Mouse (Mus musculus): ENCODE results near the gene Gm21969.

The Gm21969 gene

DNA sequence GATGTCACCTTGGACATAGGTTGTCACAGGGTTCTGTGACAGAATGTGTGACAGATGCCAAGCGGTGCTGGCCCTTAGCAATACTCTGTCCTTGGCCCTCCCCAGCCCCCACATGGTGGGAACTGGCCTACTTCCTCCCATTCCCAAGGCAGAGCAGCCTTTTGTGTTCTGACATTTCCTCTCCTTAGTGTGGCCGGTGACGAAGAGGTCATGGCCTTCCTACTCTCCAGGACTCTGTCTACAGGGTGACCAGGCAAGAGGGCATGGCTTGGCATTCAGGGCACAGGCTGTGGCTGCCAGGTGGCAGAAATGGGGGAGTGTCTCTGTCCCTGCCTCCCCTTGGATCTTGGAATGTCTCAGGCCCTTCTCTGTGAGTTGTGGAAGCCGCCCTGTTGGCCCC, 15.6 kb upstream of the Gm21969 start:
- peak; percentile 47 for DNase-seq

DNA sequence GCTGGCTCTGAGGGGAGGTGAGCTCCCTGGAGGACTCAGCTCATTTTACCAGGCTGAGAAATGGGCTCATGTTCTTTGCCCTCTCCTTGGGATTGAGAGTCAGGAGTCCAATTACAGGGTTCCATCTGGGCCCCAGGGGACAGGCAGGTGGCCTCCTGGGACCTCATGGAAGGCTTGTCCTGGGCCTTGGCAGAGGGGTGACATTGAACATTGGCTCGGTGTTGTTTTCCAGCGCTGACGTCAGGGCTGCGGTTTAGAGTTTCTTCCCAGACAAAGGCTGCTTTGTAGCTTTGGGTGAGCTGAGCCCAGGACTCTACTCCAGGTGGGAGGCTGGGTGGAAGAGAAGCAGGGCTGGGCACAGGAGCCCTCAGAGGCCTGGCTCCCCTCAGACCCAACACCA, 15.2 kb upstream of the Gm21969 start:
- no peak for DNase-seq

DNA sequence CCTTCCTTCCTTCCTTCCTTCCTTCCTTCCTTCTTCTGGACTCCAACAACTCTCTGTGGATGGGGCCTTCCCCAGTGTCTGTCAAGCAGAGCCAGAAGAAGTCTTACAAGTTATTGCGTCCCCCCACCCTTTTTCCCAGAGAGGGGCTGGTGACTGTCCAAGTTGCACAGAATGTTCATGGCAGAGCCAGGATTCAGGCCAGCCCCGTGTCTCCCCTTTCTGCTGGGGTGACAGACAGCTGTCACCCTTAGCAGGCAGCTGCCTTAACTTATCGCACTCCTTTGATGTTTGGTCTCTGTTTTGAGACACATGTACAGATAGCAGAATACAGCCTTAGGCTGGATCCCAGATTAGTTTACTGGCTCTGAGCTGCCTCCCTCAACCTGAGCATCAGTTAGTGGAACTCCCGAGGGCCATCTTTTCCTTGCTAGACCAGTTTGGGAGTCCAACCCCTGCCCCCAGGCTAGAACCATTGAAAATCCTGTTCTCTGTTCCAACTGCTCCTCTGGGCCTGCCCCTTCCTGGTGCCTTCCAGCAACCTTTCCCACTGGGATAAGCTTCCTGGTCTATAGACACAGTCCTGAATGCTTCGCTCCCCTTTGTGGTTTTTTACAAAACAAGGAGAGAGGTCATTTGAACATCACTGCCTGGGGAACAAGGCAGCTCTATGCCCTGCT, 13.5 kb upstream of the Gm21969 start:
- DNase-seq, result no peak

DNA sequence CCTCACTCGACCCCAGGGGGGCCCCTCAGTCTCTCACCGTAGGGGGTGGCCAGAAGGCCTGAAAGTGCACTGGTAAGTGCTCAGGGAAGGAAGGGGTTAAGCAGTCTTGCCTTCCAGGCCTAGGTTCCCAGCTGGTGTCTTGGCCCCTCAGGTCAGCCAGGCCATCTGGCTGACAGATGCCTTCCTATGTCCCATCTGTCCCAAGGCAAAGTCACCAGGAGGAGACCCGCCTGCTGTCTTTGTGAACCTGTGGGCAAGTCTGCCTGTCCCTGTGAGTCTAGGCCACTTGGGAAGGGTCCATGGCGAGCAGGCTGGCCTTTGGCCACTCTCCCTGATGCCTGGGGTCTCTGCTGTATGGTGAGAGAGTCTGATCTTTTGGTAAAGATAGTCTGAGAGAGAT, 12.5 kb upstream of the Gm21969 start:
- DNase-seq, result no peak

DNA sequence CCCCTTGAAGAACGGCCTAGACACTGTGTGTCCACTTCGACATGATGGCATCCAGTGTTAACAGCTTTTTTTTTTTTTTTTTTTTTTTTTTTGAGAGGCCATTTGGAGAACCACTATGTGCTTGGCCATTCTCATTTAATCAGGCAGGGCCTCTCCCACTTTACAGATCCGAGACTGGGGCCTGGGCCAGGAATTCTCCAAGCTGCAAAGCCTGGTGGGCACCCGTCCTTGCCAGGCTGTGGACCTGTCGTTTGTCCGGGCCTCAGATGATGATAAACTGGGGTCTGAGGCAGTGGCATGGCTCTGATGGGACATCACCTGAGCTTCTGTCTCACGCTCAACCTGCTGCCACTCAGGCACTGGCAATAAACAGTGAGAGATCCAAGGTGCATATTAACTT, 10.1 kb upstream of the Gm21969 start:
- no peak for DNase-seq

DNA sequence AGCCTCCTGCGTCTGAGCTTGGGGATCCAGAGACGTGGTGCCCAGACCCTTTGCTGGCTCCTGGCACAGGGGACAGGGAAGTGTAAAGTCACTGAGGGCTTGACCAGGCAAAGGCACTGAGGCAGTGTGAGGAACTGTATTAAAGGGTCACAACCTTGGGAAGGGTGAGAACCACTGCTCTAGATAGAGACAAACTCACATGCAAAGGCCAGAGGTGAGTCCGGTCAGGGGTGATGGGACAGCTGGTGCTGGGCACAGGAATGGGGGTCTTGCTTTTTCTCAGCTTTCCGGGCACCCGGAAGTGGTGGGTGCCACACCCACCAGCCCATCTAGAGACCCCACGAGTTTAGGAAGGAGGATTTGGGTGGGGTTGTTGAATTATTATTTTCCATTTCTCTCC, 9.6 kb upstream of the Gm21969 start:
- DNase-seq, result no peak

DNA sequence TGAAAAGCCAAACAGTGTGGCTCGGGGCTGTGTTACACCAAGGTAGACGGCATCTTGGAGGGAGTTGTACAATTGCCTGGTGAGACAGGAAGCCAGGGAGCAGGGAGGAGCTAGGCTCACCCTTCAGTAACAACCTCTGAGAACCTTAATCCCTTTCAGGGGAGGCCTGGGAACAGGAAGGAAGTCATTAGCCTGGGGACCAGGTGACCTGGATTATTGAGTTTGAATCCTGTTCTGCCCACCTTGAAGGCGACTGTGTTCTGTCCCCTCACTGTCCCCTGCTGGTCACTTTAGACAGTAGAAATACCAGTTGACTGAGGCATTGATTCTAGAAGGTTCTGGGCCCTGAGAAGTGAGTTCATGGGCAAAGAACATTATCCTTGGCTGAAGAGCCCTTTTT, 8.9 kb upstream of the Gm21969 start:
- no peak for DNase-seq

DNA sequence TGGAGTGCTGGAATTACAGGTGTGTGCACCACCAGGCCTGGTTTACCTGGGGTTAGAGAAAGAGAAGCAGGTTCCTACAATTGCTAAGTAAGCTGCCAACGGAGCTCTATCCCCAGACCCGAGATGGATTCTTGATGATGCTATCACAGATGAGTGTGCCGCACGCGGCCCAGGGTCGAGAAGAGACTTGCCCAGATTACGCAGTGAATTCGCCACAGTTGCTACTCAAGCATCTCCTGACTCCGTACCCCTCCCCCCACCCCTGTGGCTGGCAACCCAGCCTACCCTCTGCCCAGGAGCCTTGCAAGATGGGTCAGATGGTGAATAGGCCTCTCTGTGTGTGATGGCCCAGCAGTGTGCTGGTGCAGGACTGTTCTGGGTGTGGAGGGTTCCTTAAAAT, 6.3 kb upstream of the Gm21969 start:
- no peak for DNase-seq

DNA sequence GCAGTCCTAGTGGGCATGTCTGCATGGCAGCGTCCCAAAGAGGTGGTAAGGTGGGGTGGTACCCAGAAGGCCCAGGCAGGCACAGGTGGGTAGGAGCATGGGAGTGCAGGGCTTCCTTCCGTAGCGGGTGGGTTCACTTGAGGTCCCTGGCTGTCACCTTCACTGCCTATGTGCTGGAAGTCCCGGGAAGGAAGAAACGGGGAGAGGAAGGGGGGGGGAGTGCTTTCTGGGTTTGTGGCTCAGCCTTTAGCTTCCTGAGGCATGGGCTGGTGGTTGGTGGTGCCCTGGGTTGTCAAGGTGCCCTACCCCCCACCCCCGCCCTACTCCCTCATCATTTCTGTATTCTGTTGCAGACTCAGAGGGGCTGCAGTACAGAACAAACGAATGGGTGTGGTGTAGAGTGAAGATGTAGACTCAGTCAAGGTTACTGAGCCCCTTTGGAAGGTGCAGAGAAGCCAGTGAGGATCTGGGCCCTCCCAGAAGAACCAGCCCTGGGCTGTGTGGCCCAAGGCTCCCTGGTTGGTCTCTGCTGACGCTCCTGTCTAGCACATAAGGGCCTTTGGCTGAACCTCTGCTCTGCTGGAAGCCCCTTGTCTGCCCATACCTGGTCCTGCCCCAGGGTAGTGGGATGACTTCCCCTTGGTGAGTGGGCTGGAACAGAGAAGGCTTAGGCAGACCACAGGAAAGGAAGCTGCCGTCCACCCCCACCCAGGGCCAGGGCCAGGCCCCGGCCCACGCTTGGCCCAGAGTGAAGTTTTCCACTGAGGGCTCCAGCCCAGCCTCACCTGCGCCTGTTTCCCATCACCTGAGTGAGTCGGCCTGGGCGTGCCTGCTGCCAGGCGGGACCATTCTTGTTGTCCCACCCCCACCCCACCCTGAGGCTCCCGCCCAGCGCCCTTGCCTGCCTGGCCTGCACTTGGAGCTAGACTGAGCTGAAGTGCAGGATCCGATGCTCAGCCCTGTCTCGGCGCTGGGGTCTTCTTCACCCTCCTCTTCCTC, 5.4 kb upstream of the Gm21969 start:
- DNase-seq, result no peak

DNA sequence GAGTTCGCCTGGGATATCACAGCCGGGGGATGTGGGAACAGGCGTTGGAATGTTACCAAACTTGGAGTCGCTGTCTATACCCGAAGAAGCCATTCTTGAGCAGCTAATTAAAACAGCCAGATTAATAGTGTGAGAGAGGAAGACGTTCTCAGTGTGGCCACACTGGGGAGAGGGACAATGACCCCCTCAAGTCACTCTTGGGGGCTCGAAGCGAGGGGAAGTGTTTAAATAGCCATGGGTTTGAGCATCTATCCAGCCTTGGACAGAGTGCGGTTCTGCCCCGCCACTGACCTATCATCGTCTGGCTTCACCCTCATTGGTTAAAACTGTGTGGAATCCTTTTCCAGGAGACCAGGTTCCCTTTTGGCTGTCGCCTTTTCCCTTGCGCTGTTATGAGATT, 4.6 kb upstream of the Gm21969 start:
- DNase-seq, result no peak

DNA sequence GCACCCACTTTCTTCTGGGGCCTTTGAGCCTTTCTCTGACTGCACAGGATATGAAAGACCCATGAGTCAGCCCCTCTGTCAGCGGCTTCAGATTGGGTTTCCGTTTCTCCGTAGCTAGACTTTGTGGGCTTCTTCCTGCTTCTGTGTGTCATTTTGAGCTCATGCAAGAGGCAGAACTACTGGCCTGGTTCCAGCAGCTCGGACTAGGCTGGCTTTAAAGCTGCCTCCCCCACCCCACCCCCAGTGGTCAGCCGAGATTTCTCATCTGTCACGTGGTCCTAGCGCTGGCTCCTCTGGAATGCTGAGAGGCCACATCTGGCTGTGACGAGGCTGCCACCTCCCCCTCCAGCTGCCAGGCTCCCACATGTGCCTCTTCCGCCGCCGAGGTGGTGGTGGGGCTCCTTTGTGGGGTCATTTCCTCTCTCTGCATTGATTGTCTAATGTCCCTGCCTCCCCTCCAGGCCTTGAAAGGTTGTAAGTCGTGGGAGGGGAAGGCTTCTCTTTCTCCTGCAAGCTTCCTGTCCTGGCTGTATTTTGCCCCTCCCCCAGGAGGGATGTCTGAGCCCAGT, 4.0 kb upstream of the Gm21969 start:
- DNase-seq, result peak; percentile 94

DNA sequence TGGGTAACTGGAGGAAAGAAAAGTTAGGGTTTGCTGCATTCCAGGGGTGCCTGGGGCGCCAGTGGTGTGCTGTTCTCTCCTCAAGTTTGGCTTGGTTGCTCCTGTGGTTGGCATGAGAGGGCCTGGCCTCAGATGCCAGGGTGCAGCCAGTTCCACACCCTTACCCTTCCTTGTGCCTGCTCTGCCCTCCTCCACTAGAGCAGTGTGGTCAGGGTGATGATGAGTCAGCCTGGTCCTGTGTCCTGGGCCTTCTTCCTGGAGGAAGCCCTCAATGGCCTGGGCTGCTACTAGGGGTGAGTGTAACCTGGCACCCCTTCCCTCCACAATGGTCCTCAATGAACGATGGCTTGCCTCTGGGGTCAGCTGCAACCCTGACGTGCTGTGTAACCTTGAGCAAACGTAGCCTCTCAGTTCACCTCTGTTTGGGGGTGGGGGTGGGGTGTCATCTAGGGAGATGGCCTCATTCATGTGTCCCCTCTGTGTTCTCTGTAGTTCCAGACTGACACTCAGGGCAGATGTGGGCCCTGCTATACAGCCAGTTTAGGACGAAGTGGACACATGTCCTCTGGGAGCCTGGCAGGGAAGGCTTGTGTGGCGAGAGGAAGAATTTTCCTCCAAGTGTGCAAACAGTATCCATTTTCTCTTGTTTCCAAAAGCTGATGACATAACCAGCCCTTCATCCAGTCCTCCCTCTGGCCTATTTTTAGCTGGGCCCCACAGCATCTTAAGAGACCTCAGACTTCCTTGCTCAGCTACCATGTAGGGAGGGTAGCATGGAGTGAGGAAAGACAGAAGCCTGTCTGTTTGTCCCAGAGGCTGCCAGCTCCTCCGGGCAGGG, 1.2 kb upstream of the Gm21969 start:
- no peak for DNase-seq

DNA sequence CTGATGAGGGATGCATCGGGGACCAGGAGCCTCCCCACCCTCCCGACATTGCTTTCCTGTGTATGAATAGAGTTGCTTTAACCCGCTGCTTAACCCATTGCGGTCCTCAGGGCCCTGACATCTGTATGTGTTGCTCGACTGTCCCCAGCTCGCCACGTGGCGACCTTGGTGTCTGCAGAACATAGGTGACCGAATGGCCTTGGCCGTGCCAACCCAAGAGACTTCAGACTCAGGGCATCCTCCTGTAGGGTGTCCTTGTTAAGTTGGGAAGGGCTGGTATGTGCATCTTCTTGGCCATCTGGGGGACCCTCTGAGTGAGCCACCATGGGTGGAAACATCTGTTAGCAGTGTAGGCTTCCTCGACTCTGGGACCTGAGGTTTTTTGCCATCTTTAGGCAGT, 2.2 kb downstream of the Gm21969 start:
- DNase-seq, result no peak

DNA sequence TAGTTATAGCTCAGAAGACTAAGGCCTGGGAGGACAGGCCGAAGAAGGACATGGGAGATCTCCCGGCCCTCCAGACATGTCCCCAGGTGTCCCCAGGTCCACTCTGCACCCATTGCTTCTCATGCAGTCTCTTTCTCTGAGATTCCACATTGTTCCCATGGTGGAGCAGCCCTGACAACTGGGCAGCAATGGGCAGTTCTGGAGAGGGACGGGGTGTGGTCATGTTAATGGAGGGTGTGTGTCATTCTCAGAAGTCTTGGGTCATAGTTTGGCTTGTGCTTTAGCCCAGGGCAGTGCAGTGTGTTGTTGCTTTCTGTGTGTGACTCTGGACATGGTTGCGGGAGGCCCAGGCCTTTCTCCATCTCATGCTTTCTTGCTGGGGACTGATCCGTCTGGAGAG, 3.7 kb downstream of the Gm21969 start:
- DNase-seq, result no peak

DNA sequence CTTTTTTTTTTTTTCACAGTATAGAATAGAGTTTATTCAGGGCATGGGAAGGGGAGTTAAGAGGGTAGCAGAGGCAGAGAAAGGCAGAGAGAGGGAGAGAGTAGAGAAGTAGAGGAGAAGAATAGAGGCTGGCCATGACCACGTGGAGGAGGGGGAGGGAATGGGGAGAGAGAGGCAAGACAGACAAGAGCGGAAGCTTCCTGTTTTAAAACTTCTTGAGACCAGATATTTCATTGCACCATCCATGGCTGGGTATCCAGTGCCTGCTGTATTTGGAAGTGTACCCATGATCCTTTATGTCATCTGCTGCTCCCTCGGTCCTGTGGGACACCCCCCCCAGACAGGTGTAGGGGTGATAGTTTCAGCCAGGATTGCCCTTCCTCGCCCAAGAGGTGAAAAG, 6.0 kb downstream of the Gm21969 start:
- DNase-seq, result no peak

DNA sequence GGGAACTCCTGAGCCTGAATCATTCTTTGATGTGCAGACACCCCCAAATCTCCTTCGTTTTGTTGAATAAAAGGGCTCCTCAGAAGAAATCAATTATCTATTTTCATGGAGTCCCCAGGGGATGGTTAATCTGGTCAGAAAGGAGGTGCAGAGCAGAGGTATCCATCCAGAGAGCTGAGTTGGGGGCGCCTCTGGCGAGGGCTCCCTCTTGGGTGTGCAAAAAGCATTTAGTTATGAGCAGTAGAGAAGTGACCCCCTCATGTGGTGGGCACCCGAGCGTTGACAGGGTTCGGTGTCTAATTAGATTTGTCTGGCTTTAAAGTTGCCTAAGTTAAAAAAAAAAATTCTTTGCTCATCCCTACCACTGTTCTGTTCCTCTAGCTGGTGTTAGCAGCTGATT, 8.0 kb downstream of the Gm21969 start:
- no peak for DNase-seq

DNA sequence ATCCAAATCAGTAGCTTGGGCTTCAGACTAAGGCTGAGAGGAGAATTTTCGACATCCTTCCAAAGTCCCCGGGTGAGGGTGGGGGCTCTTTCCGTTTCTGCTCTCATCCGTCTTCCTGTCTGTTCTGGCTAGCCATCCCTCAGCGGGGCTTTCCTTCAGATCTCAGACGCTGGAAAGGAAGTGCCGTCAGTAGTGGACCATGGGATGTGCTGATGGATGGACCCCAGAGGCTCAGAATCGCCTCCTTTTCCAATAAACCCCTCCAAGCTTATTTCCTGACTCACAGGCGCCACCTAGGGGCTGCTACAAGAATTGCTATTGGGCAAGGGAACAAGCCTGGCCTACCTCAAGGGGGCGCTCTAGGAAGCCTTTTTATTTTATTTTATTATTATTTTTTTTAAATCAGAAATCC, 8.6 kb downstream of the Gm21969 start:
- peak; percentile 91 for DNase-seq

DNA sequence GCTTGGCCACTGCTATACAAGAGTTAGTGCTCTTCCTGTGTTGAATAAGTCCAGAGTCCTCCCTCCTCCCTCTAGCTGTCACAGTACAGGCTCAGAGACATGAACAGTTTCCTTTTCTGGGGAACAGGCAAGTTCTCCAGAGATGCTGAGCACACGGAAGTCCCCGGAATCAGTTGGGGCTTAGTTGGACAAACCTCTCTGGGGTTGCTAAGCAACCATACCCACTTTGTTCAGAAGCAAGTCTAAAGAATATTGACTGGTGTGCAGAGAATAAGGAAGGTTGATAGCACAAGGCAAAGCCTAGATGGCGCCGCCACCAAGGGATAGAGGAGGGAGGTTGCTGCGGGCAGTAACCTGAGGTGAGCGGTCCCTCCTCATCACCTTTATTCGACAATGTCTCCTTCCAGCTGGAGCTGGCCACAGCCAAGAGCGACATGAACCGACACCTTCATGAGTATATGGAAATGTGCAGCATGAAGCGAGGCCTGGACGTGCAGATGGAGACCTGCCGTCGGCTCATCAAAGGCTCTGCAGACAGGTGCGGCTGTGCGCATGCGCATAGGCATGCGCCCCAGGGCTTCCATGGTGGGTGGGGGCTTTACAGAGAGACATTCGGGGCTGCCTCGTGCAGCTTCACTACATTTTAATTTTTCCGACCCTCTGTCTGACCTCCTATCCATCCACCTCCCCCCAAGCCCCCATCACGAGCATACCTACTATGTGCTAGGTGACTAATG, 11.7 kb downstream of the Gm21969 start:
- DNase-seq, result no peak

DNA sequence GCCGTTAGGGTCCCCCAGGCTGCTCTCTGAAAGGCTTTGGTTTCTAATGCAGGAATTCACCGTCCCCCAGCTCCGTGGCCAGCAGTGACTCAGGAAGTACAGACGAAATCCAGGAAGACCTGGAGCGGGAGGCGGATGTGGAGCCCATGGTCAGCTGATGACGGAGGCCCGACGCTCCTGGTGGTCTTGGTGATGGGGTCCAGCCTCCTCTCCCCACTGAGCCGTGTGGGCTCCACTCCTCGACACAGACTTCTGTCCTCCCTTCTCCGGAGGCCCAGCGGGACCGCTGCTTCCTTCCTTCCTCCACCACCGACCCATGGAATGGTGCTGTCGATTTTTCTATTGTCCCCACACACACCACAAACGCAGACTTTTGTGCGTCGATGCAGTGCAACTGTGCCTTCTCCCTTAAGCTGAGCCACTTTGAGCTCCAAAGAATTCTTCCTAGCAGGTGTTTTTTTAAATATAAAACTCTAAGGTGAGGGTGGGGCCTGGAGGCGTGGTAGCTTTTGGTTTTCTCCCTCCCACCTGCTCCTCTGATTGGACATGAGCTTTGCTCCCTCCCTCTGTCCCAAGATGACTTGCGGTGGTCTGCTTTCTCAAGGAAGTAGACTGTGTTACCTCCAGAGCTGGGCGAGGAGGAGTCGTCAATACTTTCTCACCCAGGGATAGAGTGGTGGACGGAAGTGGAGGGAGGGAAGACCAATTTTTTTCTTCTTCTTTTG, 13.5 kb downstream of the Gm21969 start:
- peak; percentile 57 for DNase-seq

DNA sequence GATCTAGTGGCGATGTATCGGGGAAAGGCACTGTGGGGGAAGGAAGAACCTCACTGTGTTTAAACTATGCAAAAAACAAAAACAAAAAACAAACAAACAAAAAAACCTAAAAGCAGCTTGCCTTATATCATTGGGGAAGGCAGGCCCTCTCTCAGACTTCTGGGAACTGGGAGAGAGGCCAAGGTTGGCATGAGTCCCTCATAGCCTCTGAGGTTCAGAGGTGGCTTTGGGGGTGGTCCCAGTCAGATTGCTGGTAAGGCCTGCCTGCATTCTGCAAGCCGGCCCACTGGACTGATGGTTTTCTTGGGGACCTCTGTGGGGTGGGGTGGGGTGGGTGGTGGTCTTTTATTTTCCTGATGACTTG, 14.0 kb downstream of the Gm21969 start:
- no peak for DNase-seq

DNA sequence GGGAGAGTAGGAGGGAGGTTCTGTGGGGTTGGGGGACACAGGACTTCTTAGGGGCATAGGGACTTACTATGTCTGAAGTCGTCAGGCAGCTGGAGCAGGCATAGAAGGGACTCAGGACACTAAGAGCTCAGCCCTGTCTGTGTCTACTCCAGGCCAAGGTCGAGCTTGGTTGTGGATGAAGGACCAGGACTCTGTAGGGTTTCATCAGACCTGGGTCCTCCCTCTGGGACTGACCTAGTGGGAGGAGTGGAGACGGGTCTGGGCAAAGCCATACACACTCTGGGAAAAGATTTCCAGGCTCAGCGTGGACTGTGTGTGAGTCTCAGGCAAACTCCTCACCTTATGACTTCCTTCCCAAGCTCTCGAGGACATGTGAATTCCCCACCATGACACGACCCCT, 16.8 kb downstream of the Gm21969 start:
- DNase-seq, result no peak
